Mouse (Mus musculus) testis, postnatal 10 days (tissue): ENCODE data around the gene Med31.

ENCODE experiments used
- DNase-seq: peaks from one replicate; pipeline ENCODE4 v3.0.0; 2021; ENCODE audit warnings: low spot score

Gene Med31

DNA sequence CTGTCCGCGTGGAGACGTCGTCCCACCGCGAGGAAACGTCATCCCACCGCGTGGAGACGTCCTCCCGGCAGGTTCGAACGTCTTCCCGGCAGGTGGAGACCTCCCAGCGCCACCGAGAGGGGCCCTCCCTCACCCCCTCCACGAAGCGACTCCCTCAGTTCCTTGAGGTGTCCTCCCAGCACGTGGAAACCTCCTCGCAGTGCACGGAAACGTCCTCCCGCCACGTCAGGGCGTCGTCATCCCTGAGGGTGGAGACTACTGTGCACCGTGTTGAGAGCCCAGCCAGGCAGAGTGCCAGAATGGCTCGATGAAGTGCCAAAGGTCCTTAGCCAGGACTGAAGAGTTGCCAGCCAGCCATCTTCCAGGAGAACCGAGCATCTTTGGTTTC, at the start of gene Med31:
TSS of gene Med31 (minus strand) at position 183 of the 388 bp plus-strand sequence.
- DNase-seq: peak; percentile 82

DNA sequence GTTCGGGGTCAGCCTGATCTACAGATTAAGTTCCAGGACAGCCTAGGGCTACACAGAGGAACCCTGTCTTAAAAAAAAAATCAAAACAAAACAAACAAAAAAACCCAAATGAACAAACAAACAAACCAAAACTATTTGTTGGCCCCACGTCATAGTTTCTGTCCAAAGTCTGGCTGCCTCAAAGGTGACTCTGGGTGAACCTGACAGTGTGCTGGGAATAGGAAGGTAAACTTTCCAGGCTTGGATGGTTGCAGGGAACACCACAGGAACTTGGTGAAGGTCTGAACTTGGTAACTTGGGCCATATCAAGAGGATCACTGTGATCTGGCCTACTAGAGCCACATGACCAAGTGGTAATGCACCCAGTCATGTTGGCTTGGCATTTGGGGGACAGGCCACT, 41.0 kb upstream of the Med31 start:
- DNase-seq: no peak

- DNase-seq: no peak
Observed at GRCm38 (mm10) chr11:72255629-72256028, 40.2 kb upstream of the Med31 start.

GRCm38 (mm10) chr11:72245196-72245753, 29.9 kb upstream of the Med31 start:
- DNase-seq: no peak

- DNase-seq: no peak
Observed at GRCm38 (mm10) chr11:72240062-72240860, 24.9 kb upstream of the Med31 start.

DNA sequence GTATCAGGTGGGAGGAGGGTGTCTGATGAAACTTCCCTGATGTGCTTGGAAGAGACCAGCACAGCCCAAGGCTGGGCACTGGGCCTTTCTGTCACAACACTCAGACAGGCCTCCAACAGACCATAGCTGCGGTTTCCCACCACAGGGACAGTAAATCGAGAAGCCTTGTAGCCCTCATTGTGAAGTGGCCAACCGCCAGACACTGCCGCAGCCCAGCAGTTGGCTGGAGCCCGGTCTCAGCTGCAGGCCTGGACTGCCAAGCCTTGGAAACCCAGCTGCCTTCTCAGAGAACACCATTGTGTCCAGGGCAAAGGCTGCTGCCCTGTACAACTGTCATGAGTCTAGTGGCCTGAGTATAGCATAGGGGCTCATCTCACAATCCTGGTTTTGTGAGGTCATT, 18.6 kb upstream of the Med31 start:
- no peak for DNase-seq

DNA sequence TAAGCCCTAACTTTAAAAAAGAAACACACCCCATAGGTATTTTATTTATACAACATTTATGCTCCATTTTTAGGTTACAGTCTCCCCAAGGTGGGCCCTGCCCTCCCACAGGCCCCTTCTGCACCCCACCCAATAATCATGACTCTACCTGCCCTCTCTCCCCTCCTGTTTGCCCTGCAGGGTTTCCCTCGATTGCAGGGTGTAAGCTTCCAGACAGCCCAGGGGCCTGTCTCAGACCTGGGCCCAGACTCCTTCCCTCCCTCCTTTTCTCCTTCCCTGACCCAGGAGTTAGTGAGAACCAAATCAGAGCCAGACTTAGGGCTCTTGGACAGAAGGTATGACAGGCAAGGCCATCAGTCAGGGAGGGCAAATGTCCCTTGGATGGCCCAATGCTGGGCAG, 17.6 kb upstream of the Med31 start:
- no peak for DNase-seq

DNA sequence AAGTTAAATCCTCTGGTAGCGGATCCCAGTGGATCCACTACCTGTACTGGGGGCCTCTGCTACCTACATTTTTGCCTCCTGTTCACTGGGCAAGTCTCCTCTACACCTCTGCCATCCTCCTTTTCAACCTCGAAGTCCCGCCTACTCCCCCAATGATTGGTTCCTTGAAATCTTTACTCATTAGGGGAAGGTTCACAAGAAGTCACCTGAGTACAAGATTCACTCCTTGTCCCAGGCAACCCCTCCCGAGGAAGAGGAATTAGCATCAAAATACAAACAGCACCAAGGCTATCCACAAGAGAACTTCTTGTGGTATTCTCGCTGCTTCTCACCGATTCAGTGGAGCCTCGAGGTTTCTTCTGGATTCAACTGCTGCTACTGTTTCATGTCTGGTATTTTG, 16.7 kb upstream of the Med31 start:
- DNase-seq: no peak

DNA sequence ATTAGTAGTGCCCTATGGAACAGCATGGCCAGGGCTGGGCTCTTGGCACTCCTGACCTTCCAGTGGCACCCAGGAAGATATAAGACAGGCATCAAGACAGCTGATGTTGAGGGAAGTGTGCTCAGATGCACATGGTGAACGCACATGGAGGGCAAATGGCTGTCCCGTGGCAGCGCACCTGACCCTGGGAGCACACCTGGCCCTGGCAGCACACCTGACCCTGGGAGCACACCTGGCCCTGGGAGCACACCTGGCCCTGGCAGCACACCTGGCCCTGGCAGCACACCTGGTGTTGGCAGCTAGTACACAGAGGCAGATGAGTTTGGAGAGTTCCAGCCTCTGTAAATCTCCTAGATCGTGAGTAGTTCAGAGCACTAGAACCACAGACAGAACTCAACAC, 13.1 kb upstream of the Med31 start:
- no peak for DNase-seq

- DNase-seq: no peak
Observed at GRCm38 (mm10) chr11:72226901-72227300, 11.5 kb upstream of the Med31 start.

- peak; percentile 47 for DNase-seq
Observed at GRCm38 (mm10) chr11:72226020-72226791, 10.8 kb upstream of the Med31 start.

- DNase-seq: peak; percentile 89
Observed at GRCm38 (mm10) chr11:72224865-72225264, 9.5 kb upstream of the Med31 start.

- no peak for DNase-seq
Observed at GRCm38 (mm10) chr11:72223414-72223813, 8.0 kb upstream of the Med31 start.

- peak; percentile 85 for DNase-seq
Observed at GRCm38 (mm10) chr11:72221278-72221677, 5.9 kb upstream of the Med31 start.

DNA sequence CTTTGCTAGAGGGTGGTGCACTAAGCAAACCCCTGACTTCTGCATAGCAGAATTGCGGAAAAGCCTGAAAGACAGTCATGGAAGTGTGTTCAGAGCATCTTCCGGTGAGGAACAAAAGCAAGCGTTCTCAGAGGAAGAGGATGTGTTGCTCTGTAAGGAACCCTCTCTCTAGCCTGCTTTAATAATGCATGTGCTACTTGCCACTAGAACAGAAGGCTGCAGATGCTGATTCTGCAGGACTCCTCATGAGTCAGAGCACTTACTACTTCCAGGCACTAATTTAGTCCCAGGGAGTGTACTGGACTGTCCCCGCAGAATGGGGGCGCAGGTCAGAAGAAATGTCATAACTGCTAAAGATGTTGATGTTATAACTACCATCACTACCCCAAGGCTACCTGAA, 1.7 kb upstream of the Med31 start:
- no peak for DNase-seq

DNA sequence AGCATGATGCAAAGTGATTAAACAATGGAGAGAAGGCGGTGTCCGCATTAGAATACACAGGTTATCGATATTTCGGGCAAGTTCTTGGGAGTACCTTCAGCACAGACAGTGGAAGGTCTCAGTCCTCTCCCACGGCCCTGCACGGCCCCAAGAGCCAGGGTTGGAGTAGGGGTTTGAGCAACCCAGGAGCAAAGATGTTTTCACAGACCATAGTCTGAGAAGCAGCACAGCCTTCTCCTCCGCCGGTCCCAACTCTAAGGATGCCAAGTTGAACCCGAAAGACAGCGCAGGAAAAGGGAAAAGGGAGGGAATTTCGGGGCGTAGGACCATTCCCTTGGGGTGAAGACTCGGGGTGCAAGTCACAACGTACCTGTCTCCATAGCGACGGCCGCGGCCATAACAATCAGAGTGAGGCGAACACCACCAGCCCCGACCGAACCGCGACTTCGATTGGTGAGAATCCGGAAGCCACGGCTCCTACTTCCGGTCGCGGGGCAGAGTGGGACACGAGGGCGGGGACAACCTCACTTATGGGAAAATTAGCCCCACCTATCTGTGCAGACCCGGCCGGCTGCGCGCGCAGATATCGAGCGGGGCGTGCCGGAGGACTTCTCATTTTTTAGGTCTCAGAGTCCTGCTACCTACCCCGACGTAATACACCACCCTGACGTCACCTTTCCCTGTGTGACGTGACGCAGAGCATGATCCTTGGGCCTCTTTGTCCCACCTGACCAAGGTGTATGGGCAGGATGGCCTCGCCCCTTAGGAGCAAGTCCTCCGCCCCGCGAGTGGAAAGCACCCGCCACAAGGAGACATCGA, 592 bp downstream of the Med31 start:
- peak; percentile 96 for DNase-seq

DNA sequence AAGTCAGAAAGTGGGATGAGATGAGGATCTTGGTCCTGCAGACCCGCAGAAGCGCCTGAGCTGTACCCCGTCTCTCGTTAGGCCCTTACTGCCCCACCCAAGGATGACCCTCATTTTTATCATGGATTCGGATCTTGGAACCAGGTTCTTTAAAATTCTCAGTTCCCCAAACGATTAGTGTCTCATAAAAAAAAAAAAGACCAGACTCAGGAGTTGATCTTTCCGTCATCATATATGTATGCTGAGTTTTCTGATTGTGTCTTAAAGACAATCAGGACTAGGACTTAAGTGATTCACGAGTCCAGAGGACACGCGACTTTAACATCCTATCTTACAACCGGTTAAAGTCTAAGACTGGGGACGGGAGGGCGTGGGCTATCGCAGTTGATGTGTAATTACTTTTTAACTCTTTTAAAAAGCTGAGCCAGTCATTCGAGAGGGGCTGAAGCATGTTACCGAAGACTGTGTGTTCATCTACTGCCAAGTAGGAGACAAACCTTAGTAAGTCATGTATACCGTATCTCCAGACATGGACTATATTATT, 7.5 kb downstream of the Med31 start:
- DNase-seq: no peak

GRCm38 (mm10) chr11:72207204-72207833, 8.1 kb downstream of the Med31 start, which contains the start of the genes 4933427D14Rik and Txndc17:
4933427D14Rik (minus strand) TSS chr11:72207459.
Txndc17 (plus strand) TSS chr11:72207547.
- DNase-seq: peak; percentile 91

- peak; percentile 58 for DNase-seq
Observed at GRCm38 (mm10) chr11:72206341-72207203, 8.8 kb downstream of the Med31 start, which contains the start of gene Gm43951. Gm43951 (minus strand) TSS chr11:72206840.

DNA sequence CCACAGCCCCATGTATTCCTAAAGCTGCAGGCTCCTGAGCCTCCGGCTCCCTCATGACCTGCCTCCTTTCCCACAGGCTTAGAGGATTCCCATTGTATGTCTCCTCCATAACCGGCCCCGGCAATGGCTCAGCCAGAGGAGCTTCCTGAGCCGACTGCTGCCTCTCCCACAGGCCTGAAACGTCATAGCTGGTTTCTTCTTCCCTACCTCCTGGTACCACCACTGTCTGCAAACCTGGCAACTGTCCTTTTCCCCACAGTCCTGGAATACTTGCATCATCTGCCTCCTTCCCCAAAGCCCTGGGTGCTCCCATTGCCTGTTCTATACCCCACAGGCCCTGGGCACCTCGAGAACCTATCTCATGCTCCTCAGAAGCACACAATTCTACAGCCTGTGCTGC, 10.1 kb downstream of the Med31 start:
- no peak for DNase-seq
